Mouse (Mus musculus) ZHBTc4 (cell line): ENCODE measurements around the gene Baz1b.
"Not testable (repeated sequence)": the region's sequence is repeated elsewhere in the genome, so short reads cannot be mapped to it uniquely, and the experiment has no call there.

Experiments
- DNase-seq: peaks from one replicate; pipeline ENCODE4 v3.0.0-alpha.2; 2011; ENCODE audit warnings: low read depth, low spot score

Baz1b gene

GRCm38 (mm10) chr5:135179616-135180015 lies 7.4 kb upstream of the Baz1b start:
- no peak for DNase-seq

- DNase-seq: no peak
Measured at GRCm38 (mm10) chr5:135180796-135181195, 6.3 kb upstream of the Baz1b start.

GRCm38 (mm10) chr5:135181776-135182175 lies 5.3 kb upstream of the Baz1b start:
- peak; percentile 53 for DNase-seq

- DNase-seq: peak; percentile 76
Measured at GRCm38 (mm10) chr5:135183131-135183861, 3.8 kb upstream of the Baz1b start.

GRCm38 (mm10) chr5:135185016-135185415 lies 2.0 kb upstream of the Baz1b start:
- DNase-seq: no peak

GRCm38 (mm10) chr5:135185596-135185995 lies 1.5 kb upstream of the Baz1b start:
- peak; percentile 86 for DNase-seq

GRCm38 (mm10) chr5:135186231-135186620 lies 838 bp upstream of the Baz1b start:
- no peak for DNase-seq

- DNase-seq: no peak
Measured at GRCm38 (mm10) chr5:135187349-135188213, 517 bp downstream of the Baz1b start.

GRCm38 (mm10) chr5:135188214-135188554 lies 1.1 kb downstream of the Baz1b start:
- no peak for DNase-seq

GRCm38 (mm10) chr5:135189281-135190022 lies 2.4 kb downstream of the Baz1b start:
- no peak for DNase-seq

GRCm38 (mm10) chr5:135191620-135192019 lies 4.6 kb downstream of the Baz1b start:
- peak; percentile 83 for DNase-seq

- no peak for DNase-seq
Measured at GRCm38 (mm10) chr5:135192431-135192830, 5.4 kb downstream of the Baz1b start.

GRCm38 (mm10) chr5:135196367-135196766 lies 9.3 kb downstream of the Baz1b start:
- no peak for DNase-seq

GRCm38 (mm10) chr5:135202763-135203162 lies 15.7 kb downstream of the Baz1b start:
- DNase-seq: no peak

- DNase-seq: peak; percentile 73
Measured at GRCm38 (mm10) chr5:135208197-135208596, 21.1 kb downstream of the Baz1b start.

- DNase-seq: no peak
Measured at GRCm38 (mm10) chr5:135216871-135217270, 29.8 kb downstream of the Baz1b start.

- no peak for DNase-seq
Measured at GRCm38 (mm10) chr5:135220941-135221340, 33.9 kb downstream of the Baz1b start.

GRCm38 (mm10) chr5:135222066-135222465 lies 35.0 kb downstream of the Baz1b start:
- DNase-seq: no peak

- DNase-seq: no peak
Measured at GRCm38 (mm10) chr5:135224169-135224568, 37.1 kb downstream of the Baz1b start.

GRCm38 (mm10) chr5:135225879-135226278 lies 38.8 kb downstream of the Baz1b start:
- DNase-seq: not testable (repeated sequence)

- DNase-seq: no peak
Measured at GRCm38 (mm10) chr5:135230186-135230585, 43.1 kb downstream of the Baz1b start.
